Mouse (Mus musculus): ENCODE measurements around the gene Mical3.

Mical3 gene

DNA sequence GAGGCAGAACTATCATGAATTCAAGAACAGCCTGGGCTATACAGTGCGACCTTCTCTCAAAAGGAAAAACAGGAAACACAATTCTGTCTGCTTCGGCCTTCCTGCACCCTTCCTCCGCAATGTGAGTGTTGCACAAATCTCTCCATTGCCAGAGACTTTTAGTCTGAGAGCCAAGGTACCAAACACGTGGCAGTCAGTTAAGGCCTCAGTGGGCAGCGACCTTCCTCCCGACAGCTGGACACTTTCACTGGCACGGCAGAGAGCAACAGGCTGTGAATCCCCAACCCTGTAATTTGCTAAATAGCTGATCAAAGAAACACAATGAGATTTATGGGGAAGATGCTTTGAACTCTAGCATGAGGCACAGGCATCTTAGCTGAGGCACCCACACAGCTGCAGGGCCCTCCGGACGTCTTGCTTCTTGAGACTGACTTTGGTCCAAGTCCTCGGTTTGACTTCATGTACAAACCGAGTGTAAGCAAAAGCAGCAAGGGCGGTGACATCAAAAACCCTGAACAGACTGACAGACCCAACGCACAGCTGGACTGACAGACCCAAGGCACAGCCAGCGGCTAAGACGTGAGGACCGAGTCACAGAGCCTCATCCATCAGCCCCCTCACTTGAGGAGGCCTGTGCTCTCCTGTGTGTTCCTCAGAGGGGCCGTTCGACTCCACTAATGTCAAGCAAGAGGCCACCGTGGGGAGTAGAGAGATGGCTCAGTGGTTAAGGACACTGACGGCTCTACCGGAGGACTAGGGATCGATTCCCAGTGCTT, 73.4 kb downstream of the Mical3 start:
- no peak for DNase-seq (ENCODE audit: extremely low read depth, insufficient read length, low spot score)

DNA sequence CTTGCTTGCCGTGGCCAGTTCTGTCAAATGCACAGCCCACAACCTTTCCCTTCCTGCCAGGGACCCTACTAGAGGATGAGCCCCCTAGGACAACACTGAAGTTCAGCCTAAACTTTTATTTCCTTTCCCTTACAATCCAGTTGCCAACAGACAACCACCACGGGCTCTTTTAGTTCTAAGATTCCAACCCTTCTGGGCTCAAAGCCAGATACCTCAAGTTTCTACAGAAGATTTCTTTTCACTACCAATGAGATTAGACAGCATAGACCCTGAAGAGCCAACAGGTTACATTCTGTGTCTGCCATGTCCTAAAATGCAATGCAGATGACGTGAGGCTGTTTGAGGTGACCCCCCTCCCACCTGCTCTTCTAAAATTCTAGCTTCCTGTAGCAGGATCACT, 75.3 kb downstream of the Mical3 start:
- DNase-seq (ENCODE audit: extremely low read depth, insufficient read length, low spot score) = no peak

DNA sequence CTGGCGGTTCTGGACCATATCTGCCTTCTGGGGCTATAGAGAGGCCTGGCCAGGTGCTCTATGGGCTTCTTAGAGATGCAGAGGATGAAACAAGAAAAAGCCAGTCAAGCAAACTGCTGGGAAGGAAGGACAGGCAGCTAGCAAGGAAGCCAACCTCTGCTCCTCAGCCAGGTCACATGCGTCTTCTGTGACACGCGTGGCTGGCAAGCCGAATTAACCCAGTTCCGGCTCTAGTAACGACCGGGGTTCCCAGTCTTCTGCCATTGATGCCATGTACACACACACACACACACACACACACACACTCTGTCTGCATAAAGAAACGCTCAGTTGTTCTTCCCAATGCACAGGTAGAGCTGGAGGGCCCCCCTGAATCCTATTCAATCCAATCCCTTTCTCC, 75.9 kb downstream of the Mical3 start:
- DNase-seq (ENCODE audit: extremely low read depth, insufficient read length, low spot score) = no peak

DNA sequence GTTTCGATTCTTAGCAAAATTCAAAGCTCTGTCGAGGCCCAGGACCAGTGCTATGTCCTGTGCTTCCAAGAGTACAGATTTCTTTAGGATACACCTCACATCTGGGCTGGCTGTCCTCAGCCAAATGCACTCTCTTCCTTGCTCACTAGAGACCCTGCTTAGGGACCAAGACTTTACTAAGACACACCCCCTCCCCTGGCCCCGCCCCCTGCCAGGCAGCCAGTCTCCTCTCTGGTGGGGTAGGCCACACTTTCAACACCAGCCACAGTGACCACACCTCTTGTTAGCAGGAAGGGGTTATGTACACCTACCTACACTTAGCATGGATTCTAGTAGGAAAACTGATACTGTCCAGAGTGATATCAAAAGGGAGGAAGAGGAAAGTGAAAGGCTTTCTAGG, 76.5 kb downstream of the Mical3 start:
- no peak for DNase-seq (ENCODE audit: extremely low read depth, insufficient read length, low spot score)

DNA sequence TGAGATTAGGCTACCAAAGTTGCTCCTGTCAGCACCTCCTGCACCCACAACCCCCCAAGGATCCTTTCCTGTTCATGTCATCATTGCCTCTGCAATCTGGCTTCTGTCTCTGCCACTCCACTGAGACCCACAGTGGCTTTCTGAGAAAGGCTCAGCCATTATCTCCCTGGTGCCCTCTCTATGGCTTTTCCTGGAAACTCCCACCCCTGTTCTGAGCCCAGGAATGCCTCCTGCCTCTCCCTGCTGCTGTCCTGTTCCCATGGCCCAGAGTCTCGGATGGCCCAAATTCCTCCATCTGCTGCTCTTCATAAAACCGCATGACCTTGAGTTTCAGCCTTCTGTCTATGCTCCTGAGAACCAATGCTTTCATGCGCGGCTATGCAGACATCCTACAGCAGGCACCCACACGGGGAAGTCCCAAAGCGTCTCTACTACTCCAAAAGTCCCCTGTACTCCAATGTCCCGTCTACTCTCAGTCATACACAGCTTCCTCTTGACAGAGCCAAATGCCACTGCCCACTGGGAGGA, 77.2 kb downstream of the Mical3 start:
- DNase-seq (ENCODE audit: extremely low read depth, insufficient read length, low spot score) = no peak

DNA sequence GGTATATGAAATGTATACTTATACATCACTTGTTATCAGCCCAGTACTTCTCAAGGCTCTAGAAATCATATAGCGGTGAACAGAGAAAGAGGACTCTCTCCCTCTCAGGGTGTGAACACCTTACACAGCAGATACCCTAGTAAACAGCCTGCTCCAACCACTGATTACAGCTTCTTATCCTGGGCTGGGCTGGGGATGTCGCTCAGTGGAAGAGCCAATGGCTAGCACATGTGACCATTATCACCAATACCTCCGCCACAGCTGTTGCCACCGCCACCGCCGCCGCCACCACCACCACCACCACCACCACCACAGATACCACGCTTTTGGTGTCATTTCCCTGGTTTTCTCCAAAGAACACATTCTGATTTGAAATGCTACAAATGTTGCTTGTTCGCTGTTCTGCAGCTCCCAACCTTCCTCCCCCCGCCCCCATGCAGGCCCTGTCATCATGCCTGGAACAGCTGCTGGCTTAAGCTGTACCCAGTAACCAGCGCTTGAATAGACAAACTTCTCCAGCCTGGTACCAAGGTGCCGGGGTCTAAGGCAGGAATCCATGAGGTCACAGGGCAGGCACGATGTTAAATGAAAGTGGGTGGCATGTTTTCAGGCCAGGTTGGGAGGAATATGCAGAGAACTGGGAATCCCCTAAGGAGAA, 78.7 kb downstream of the Mical3 start:
- DNase-seq (ENCODE audit: extremely low read depth, insufficient read length, low spot score) = no peak

DNA sequence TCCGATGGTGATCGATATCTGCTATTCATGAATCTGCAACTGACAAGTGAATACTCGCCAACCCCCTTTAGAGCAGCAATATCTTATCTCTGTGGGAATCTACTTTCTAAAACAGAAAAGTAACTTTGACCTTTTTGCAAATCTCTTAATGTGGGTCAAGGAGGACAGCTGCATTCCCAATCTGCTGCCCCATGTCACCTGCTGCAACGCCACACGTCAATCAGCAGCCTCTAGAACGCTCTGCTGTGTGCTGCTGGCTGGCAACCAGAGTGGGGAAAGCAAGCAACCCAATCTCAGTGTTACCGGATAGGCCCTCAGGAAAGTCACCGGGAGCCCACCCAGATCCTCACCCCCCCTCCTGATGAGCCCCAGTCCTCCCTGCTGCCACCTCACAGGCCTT, 79.4 kb downstream of the Mical3 start:
- no peak for DNase-seq (ENCODE audit: extremely low read depth, insufficient read length, low spot score)

DNA sequence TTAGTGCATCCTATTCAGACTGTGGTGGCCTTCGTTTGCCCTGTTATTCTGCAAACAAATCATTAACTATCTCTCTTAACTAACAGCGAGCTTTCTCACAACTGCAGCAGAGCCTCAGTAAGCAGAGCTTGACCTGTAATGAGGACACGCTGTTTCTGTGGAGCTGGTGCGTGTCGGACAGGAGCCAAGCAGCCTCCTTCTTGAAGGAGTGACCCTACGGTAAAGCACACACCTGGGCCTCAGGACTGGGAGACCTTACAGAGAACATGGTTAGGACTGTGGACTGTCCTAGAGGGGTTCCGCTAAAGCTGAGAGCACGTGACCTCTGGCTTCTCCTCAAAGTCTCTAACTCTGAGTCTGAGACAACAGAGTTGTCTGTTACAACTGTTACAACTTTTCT, 82.1 kb downstream of the Mical3 start:
- no peak for DNase-seq (ENCODE audit: extremely low read depth, insufficient read length, low spot score)

DNA sequence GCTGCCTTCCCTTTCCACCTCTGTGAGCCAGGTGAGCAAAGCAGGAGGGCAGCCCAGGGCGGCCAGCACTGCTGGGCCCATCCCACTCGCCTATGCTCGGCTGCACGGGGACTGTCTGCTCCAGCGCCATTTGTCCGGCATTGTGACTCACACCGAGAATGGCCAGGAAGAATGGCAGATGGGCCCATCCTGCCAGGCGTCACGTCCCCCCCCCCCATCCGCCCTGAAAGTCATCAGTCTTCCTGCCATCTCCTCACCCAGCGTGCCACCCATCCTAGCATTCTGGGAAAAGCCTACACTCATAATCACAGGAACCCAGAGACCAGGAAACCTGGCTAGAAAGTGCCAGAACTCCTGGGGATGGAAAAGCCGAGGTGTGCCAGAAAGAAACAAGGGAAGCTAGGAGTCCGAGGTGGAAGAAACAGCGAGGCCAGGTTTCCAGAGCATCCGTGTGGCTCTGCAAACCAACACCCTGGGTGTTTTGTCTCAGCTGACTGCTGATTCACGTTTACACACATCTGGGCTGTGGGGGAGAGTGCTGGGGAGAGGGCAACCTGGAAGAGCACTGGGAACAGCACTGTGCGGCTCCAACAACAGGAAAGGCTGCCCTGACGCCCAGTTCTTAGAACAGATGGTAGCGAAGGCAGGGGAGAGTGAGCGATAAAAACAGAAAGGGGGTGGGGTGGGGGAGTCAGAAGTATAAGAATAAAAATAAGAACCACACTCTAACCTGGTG, 85.3 kb downstream of the Mical3 start:
- DNase-seq (ENCODE audit: extremely low read depth, insufficient read length, low spot score) = peak; percentile 62

DNA sequence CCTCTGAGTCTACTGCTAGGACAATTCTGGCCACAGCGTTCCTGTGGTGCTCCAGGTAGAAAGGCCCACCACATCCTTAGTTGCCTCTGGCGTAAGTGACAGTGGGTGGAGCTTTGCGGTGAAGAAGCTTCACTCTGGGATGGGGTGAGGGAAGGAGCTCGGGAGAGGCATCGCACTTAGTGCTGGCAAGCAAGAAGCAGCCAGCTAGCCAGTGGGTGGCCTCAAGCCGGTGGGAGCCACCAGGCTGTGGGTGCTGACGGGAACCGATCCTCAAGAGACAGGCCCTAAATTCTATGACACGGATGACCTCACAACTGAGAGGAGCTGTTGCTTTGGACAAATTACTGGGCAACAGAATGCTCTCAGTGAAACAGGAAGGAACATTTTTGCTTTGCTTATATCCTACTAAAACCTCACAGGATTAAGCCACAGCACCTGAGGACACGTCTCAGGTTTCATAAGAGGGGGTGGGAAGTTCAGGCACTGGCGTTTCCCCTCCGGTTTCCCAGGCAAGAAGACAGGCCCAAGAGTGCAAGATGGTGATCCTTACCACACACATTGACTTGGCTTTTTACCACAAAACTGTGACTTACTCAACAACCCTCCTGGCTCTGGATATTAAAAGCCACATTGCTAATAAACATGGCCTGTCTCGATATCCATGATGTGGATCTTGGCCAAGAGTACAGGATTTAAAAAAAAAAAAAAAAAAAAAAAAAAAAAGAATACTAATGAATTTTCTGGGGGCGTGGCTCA, 87.2 kb downstream of the Mical3 start:
- DNase-seq (ENCODE audit: extremely low read depth, insufficient read length, low spot score) = peak; percentile 61

DNA sequence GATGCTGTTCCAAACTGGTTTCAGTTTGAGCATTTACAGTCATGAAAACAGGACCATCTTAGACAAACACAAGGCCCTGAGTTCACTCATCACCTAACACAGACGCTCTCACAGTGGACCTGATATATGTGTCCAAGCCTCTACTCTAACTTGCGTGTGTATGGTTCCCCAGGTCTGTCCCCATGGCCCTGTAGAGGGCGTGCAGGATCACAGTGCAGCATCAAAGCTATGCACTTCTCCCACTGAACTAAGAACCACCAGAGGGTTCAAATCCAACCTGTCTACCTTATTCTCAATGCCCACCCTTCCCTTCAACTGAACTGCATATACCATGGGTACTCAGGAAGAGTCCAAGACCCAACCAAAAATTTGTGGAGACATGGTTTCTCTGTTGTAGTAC, 91.1 kb downstream of the Mical3 start:
- no peak for DNase-seq (ENCODE audit: extremely low read depth, insufficient read length, low spot score)

DNA sequence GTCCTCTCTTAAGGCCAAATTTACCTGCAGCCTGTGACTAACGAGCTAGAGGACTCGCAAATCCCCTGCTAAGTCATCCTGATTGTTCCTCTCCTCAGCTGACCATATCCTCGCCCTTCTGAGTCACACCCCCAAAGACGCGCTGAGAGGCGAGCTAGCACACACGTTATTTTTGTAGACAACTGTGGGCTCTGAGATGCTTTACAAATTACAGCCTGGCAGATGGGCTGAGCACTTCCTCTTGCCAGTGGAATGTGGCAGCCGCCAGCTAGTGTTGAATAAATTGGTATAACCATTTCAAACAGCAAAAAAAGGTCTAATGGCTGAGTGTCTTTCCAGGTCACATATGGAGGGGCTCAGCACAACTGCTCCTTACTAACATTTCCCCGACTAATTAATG, 91.5 kb downstream of the Mical3 start:
- DNase-seq (ENCODE audit: extremely low read depth, insufficient read length, low spot score) = no peak

DNA sequence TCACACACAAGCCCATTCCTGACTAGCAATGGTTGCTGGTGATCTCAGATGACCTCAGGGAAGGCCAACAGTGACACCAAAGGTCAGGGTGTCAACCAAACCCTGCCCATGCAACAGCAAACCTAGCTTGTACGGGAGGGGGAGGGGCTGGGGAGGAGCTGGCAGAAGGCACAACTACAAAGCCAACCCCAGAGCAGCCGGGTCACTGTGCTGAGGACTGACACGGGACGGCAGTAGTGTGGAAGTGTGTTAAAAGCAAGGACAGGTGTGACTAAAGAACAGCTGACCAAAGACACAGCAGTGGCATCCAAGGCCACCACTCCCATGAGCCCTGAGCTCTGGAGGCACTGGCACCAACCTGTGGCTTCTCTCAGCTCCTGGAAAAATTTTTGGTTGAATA, 93.7 kb downstream of the Mical3 start:
- DNase-seq (ENCODE audit: extremely low read depth, insufficient read length, low spot score) = no peak

DNA sequence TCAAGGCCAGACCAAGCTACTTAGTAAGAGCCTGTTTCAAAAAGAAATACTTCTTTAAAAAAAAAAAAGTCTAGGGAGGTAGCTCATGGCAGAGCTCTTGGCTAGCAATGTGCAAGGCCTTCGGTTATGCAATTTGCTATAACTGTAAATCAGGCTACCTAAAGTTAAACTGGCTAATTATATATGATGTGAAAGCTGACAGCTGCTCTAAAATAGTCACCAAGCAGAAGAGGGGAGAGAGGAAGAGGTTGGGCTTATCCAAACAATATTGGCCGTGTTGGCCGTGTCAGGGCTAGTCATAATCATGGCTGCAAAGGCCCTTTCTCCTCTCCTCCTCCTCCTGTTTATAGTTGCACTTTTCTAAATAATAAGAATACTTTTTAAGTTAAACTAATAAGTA, 94.9 kb downstream of the Mical3 start:
- DNase-seq (ENCODE audit: extremely low read depth, insufficient read length, low spot score) = no peak

DNA sequence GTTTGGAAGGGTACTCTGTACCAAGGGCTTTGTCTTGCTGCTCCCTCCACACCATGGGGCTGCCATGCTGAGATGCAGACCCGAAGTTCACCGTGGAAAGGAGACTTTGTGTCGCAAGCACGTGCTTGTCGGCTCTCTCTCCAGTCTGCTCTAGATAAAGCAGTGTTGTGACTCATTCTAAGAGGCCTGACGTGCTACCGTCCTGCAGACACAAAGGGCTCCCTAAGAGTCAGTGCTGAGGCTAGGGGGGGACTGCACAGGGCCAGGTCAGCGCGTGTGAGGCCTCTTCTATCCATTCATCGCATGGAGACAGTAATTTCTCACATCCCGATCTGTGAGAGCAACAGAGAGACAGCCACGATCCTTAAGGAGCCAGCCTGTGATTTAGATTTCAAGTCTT, 95.5 kb downstream of the Mical3 start:
- no peak for DNase-seq (ENCODE audit: extremely low read depth, insufficient read length, low spot score)

DNA sequence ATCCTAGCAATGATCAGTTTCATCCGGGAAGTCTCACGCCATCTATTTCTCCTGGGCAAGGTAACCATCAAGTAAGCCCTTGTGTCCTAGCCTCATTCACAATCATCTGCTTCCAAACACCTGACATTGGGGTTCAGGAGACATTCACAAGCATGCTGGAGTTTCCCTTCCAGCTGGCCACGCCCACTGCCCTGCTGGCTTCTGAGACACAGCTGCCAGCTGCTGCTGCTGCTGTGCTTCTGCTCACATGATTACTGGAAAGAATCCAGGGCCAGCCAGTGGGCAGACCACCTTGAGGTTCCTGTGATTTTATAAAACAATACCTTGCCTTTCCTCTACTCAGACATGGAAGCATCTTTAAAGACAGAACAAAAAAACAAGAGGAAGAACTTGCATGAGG, 97.5 kb downstream of the Mical3 start:
- DNase-seq (ENCODE audit: extremely low read depth, insufficient read length, low spot score) = no peak

DNA sequence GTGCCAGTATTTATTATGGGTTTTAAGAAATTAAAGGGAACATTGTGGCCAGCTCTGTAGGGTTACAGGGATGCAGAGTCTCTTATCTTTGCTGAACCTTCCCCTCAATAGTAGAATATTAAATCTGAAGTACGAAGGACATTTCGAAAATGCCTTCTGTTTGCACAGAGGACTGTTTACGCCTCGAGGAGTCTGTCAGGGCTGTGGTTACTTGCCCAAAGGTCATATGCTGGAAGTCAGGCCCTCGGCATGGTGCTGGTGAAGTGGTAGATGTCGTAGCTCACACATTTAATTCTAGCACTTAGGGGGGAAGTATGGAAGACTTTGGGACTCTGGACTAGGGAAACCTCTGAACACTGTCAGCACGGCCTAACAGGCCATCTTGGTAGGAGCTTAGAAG, 99.4 kb downstream of the Mical3 start:
- DNase-seq (ENCODE audit: extremely low read depth, insufficient read length, low spot score) = no peak

DNA sequence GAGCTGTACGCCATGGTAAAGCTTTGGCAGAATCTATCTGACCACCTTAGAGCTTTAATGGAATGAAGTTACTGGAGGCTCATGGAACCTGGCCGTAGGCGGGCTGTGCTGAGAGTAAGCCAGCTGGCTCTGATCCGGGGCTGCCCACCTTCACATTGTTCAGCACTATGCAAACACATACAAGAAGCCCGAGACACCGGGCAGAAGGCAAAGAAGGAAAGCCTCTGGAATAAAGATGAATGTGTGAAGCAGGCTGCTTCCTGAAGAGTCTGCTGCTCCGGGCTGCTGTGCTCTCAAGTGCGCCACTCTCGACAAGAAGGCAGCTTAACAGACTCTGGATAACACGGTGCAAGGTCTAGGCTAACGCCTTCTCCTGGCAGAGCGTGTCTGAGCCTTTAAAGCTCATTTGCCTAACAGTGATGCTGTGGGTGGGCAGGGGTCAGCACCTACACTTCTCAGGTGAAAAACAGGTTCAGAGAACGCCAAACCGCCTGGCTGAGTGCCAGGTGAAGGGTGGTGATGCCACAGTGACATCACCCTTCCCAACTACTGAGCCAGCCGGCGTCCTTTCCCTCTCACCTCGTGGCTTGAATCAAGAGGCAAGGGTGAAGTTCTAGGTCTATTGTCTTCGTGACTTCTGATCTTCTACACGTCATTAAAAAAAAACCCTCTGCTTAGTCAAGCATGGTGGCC, 100.8 kb downstream of the Mical3 start:
- DNase-seq (ENCODE audit: extremely low read depth, insufficient read length, low spot score) = no peak

DNA sequence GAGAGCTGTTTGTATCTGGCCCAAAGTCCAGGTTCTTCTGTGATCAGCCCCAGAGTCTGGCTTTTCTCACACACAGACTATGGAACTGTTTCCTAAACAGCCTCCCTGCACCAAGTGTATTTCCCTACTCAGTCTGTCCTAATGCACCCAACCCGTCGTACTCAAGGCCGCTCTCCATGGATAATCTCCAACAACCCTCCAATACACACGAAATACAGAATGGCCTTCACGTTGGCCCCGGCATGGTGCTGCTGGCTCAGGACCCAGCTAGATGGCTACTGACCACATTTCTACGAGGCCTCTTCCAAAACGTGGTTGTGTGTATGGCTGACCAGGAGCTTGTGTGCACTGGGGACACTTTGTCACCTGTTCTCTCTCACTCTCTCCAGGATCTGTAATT, 102.3 kb downstream of the Mical3 start:
- no peak for DNase-seq (ENCODE audit: extremely low read depth, insufficient read length, low spot score)

DNA sequence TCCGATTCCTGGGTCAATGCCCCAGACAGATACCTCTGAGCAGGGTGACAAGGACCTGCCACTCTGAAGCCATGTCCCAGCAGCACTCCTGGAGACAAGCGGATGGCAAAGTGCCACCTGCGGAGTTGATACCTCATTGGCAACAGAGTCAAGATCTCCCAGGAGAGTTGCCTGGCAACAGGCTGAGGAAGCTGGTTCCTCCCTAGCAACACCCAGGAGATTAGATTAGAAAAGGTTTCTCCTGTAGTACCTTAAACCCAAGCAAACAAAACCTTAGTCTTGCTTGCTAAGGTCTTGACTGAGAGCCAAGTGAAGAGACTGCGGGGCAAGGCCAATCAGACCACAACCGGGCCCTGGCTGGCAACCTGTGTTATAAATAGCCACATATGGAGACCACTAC, 103.5 kb downstream of the Mical3 start:
- no peak for DNase-seq (ENCODE audit: extremely low read depth, insufficient read length, low spot score)
